Mouse (Mus musculus) midbrain, embryonic 11.5 days (tissue): ENCODE results near the gene Utrn. TPM values are rescaled to one million over a fixed set of nuclear protein-coding genes. Genes with fewer than 3 reads are reported as not detected.

ENCODE experiments used
- ATAC-seq: fragments of 200-750 bp; cut with Nextera tagmentation; 2 replicates; pipeline ENCODE4 v1.8.0; 2017; ENCODE audit warnings: moderate TSS enrichment, moderate library complexity; ENCODE audit not compliant: low FRiP score
- DNase-seq: peaks from one replicate; pipeline ENCODE4 v3.0.0; 2015; ENCODE audit warnings: low spot score; ENCODE audit errors: missing footprints
- H3K27ac ChIP-seq: fragments of 300-500 bp; sonication (generic); 2 replicates; pipeline ENCODE4 v1.5.1; 2014; ENCODE audit warnings: low read depth, low read length
- H3K27me3 ChIP-seq: fragments of 300-500 bp; sonication (generic); 2 replicates; pipeline ENCODE4 v1.6.1; 2014; ENCODE audit warnings: mild to moderate bottlenecking, low read length, moderate library complexity, mixed read lengths; ENCODE audit not compliant: control insufficient read depth, insufficient read depth
- H3K36me3 ChIP-seq: fragments of 300-500 bp; sonication (generic); 2 replicates; pipeline ENCODE4 v1.6.1; 2014; ENCODE audit warnings: mild to moderate bottlenecking, low read length, moderate library complexity, mixed read lengths; ENCODE audit not compliant: control insufficient read depth, insufficient read depth
- H3K4me1 ChIP-seq: fragments of 300-500 bp; sonication (generic); 2 replicates; pipeline ENCODE4 v1.6.1; 2014; ENCODE audit warnings: low read length; ENCODE audit not compliant: control insufficient read depth, insufficient read depth
- H3K4me2 ChIP-seq: fragments of 300-500 bp; sonication (generic); 2 replicates; pipeline ENCODE4 v1.6.1; 2014; ENCODE audit warnings: mild to moderate bottlenecking, moderate library complexity
- H3K4me3 ChIP-seq: fragments of 300-500 bp; sonication (generic); 2 replicates; pipeline ENCODE4 v1.5.1; 2014; ENCODE audit warnings: low read depth, low read length
- H3K9ac ChIP-seq: fragments of 300-500 bp; sonication (generic); 2 replicates; pipeline ENCODE4 v1.6.1; 2014; ENCODE audit warnings: low read length
- H3K9me3 ChIP-seq: fragments of 300-500 bp; sonication (generic); 2 replicates; pipeline ENCODE4 v1.6.1; 2016; ENCODE audit warnings: low read length; ENCODE audit not compliant: control insufficient read depth
- WGBS: fragments of 180-500 bp; shearing (Covaris S2); extraction: QIAGEN DNeasy Blood & Tissue Kit; methylation state at CpG from one replicate; pipeline ENCODE4 v1.1.7; 2014; 5-methylcytosine and 5-hydroxymethylcytosine counted together
- polyA plus RNA-seq: library from polyadenylated mRNA; unstranded; fragments of >200 nt; fragmentation: Nextera tagmentation; extraction: Ambion mirVana; gene quantifications from 2 replicates; pipeline ENCODE4 v1.2.1, GENCODE M21; 2014

Utrn gene
- polyA plus RNA-seq, 1 experiment from 2014 or later = 29.1 TPM

- Histone ChIP-seq H3K27ac (no peak overlapping the region), H3K27me3 (no peaks in the 10 kb centered on the region), H3K9me3 (no peaks in the 10 kb centered on the region), H3K4me3 (no peak overlapping the region), H3K4me1 (no peaks in the 10 kb centered on the region), H3K36me3 (no peaks in the 10 kb centered on the region), H3K9ac (no peak overlapping the region), H3K4me2 (no peak overlapping the region)
- WGBS = 84% methylated on average over 1 of the region's 1 CpGs
- no peak for ATAC-seq
- DNase-seq = no peak
Observed at GRCm38 (mm10) chr10:12803939-12804338, 65.2 kb downstream of the Utrn start.

GRCm38 (mm10) chr10:12799416-12799815 lies 69.7 kb downstream of the Utrn start:
- no peak overlapping the region for H3K4me2 ChIP-seq
- H3K9me3 ChIP-seq = no peaks in the 10 kb centered on the region
- H3K4me1 ChIP-seq = no peaks in the 10 kb centered on the region
- WGBS = 99% methylated on average over 2 of the region's 2 CpGs
- no peak overlapping the region for H3K4me3 ChIP-seq
- DNase-seq (peak; percentile 28), ATAC-seq (no peak)
- no peaks in the 10 kb centered on the region for H3K27me3 ChIP-seq
- no peak overlapping the region for H3K27ac ChIP-seq
- no peaks in the 10 kb centered on the region for H3K36me3 ChIP-seq
- no peak overlapping the region for H3K9ac ChIP-seq

GRCm38 (mm10) chr10:12798248-12798647 lies 70.9 kb downstream of the Utrn start:
- Histone ChIP-seq H3K36me3 (no peaks in the 10 kb centered on the region), H3K4me1 (no peaks in the 10 kb centered on the region), H3K9me3 (no peaks in the 10 kb centered on the region), H3K27ac (no peak overlapping the region), H3K4me3 (no peak overlapping the region), H3K9ac (no peak overlapping the region), H3K27me3 (no peaks in the 10 kb centered on the region), H3K4me2 (no peak overlapping the region)
- DNase-seq = peak; percentile 35
- WGBS = 95% methylated on average over 4 of the region's 4 CpGs
- ATAC-seq = no peak

- Histone ChIP-seq H3K27me3 (no peaks in the 10 kb centered on the region), H3K36me3 (no peaks in the 10 kb centered on the region), H3K9me3 (no peaks in the 10 kb centered on the region), H3K4me3 (no peak overlapping the region), H3K4me1 (peaks cover 5% of the 10 kb centered on the region; the same call in 1 of the 2 replicates), H3K9ac (no peak overlapping the region), H3K27ac (no peak overlapping the region), H3K4me2 (no peak overlapping the region)
- ATAC-seq = no peak
- peak; percentile 65 for DNase-seq
- 82% methylated on average over 1 of the region's 1 CpGs for WGBS
Observed at GRCm38 (mm10) chr10:12796510-12796840, 72.7 kb downstream of the Utrn start.

GRCm38 (mm10) chr10:12795796-12796509 lies 73.2 kb downstream of the Utrn start:
- Histone ChIP-seq H3K4me2 (no peak overlapping the region), H3K27ac (no peak overlapping the region), H3K27me3 (no peaks in the 10 kb centered on the region), H3K4me3 (no peak overlapping the region), H3K4me1 (peaks cover 6% of the 10 kb centered on the region; the same call in 1 of the 2 replicates), H3K36me3 (no peaks in the 10 kb centered on the region), H3K9me3 (no peaks in the 10 kb centered on the region), H3K9ac (no peak overlapping the region)
- ATAC-seq = no peak
- 72% methylated on average over 8 of the region's 8 CpGs for WGBS
- peak; percentile 79 for DNase-seq

- peak; percentile 83 for ATAC-seq
- WGBS = 5% methylated on average over 6 of the region's 6 CpGs
Observed at GRCm38 (mm10) chr10:12792049-12792448, 77.1 kb downstream of the Utrn start.

GRCm38 (mm10) chr10:12790881-12791280 lies 78.3 kb downstream of the Utrn start:
- Histone ChIP-seq H3K9me3 (no peaks in the 10 kb centered on the region), H3K27ac (no peak overlapping the region), H3K4me1 (peaks cover 6% of the 10 kb centered on the region; the same call in 1 of the 2 replicates), H3K4me3 (no peak overlapping the region), H3K9ac (no peak overlapping the region), H3K36me3 (no peaks in the 10 kb centered on the region), H3K4me2 (no peak overlapping the region), H3K27me3 (no peaks in the 10 kb centered on the region)
- ATAC-seq (no peak), DNase-seq (peak; percentile 83)
- 69% methylated on average over 3 of the region's 3 CpGs for WGBS

More at GRCm38 (mm10) chr10:12792049-12792448, 77.1 kb downstream of the Utrn start:
- Histone ChIP-seq H3K4me2 (no peak overlapping the region), H3K4me3 (no peak overlapping the region), H3K9ac (no peak overlapping the region), H3K9me3 (no peaks in the 10 kb centered on the region), H3K4me1 (peaks cover 6% of the 10 kb centered on the region; the same call in 1 of the 2 replicates), H3K27ac (no peak overlapping the region), H3K27me3 (no peaks in the 10 kb centered on the region), H3K36me3 (no peaks in the 10 kb centered on the region)
- peak; percentile 86 for DNase-seq

- H3K27me3 ChIP-seq = no peaks in the 10 kb centered on the region
- H3K36me3 ChIP-seq = no peaks in the 10 kb centered on the region
- peaks cover 6% of the 10 kb centered on the region; the same call in 1 of the 2 replicates for H3K4me1 ChIP-seq
- no peak overlapping the region for H3K4me3 ChIP-seq
- 94% methylated on average over 1 of the region's 1 CpGs for WGBS
- ATAC-seq (no peak), DNase-seq (no peak)
- no peak overlapping the region for H3K4me2 ChIP-seq
- H3K27ac ChIP-seq = no peak overlapping the region
- H3K9me3 ChIP-seq = no peaks in the 10 kb centered on the region
- no peak overlapping the region for H3K9ac ChIP-seq
Observed at GRCm38 (mm10) chr10:12788529-12788928, 80.6 kb downstream of the Utrn start.

GRCm38 (mm10) chr10:12787965-12788364 lies 81.2 kb downstream of the Utrn start:
- DNase-seq (peak; percentile 64), ATAC-seq (no peak)
- WGBS = 92% methylated on average over 6 of the region's 6 CpGs

More at GRCm38 (mm10) chr10:12787965-12788364, 81.2 kb downstream of the Utrn start:
- Histone ChIP-seq H3K27me3 (no peaks in the 10 kb centered on the region), H3K4me2 (no peak overlapping the region), H3K9me3 (no peaks in the 10 kb centered on the region), H3K4me3 (no peak overlapping the region), H3K36me3 (no peaks in the 10 kb centered on the region), H3K27ac (no peak overlapping the region), H3K4me1 (peaks cover 6% of the 10 kb centered on the region; the same call in 1 of the 2 replicates), H3K9ac (no peak overlapping the region)
